Mouse (Mus musculus): ENCODE results near the gene Nfkbiz.

DNA sequence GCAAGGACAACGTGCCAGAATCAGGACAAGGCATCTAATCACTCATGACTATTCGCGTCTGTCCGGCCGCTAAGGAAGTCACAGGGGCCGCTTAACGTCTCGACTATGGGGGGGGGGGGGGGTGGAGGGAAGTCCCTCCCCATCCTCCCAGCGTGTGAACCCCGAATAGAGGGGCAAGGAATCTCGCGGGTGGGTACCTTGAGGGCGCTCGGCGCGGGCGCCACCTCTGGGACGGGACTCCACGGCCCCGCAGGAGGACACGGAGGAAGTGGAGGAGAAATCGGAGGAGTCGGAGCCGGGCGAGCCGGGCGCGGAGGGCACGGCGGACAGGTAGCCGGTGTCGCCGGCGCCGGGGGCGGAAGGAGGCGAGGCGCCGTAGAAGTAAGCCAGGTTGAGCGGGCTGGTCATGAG lies 17.1 kb downstream of the Nfkbiz start:
- TF ChIP-seq CTCF (IDR thresholded peaks at IDR 0.05; ENCODE audit: low read depth): no peak
- no peak for TF ChIP-seq EP300 (IDR thresholded peaks at IDR 0.05; ENCODE audit: low read depth)

Data from liver, embryonic 14.5 days (tissue).